Mouse (Mus musculus): ENCODE data around the gene Fgfbp3. TPM values are rescaled to one million over a fixed set of nuclear protein-coding genes. Genes with fewer than 3 reads are reported as not detected.

The Fgfbp3 gene
- polyA plus RNA-seq, 1 experiment from 2014 or later, result 41.8 TPM

DNA sequence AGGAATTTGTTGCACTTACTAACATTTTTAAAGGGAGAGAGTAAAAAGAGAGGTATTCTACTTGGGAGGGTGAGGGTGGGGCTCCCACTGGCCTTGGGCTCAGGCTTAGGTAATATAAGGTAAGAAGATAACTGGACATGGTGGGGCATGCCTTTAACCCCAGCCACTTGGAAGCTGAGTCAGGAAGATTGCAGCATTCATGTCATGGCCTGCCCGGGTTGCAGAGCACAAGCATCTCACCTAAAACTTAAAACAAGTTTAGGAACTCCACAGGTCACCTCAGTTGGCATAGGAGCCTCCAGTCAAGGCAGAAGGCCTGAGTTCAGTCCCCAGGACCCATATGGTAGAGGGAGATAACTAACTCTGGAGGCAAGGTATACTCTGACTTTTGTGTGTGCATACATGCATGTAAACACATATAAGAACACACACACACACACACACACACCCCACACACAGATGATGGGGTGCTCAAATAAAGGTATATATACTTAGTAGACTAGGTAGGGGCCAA is 2.5 kb downstream of the Fgfbp3 start:
- Histone ChIP-seq H3K4me1 (ENCODE audit: control insufficient read depth, insufficient read depth, low read length) (peaks cover 9% of the 10 kb centered on the region), H3K36me3 (ENCODE audit: control insufficient read depth, insufficient read depth, low read length) (no peaks in the 10 kb centered on the region), H3K27me3 (ENCODE audit: control insufficient read depth, insufficient read depth, low read length) (no peaks in the 10 kb centered on the region; the same call in 1 of the 2 replicates), H3K9me3 (ENCODE audit: control insufficient read depth, low read length) (no peaks in the 10 kb centered on the region), H3K9ac (ENCODE audit: low read length) (no peak overlapping the region), H3K4me2 (peak overlapping the region; percentile 33), H3K27ac (ENCODE audit: low read depth, low read length) (no peak overlapping the region), H3K4me3 (ENCODE audit: low read depth, low read length) (no peak overlapping the region)
- ATAC-seq (ENCODE audit: low FRiP score) (no peak), DNase-seq (ENCODE audit: low spot score, missing footprints) (no peak)
- 94% methylated on average over 1 of the region's 1 CpGs for WGBS

DNA sequence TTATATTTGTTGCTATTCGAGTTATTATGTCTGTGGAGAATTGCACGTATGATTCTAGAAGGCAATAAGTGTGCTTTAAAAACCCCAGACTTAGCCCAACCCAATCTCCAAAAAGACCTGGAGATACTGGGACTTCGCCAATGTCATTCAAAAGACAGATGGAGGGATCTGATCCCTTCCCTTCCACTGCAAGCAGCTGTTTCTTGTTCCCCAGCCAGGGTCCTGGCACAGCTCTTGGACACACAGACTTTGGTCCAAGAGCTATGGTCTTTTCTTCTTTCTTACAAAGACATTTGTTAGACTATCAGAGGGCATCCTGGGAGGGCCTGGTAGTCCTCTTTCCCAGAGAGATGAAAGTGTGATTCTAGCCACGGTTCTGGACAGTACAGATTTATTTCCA is 3.2 kb downstream of the Fgfbp3 start:
- 85% methylated on average over 4 of the region's 4 CpGs for WGBS
- H3K9ac ChIP-seq (ENCODE audit: low read length), result no peak overlapping the region
- no peak overlapping the region for H3K4me3 ChIP-seq (ENCODE audit: low read depth, low read length)
- DNase-seq (ENCODE audit: low spot score, missing footprints) (no peak), ATAC-seq (ENCODE audit: low FRiP score) (no peak)
- no peaks in the 10 kb centered on the region for H3K36me3 ChIP-seq (ENCODE audit: control insufficient read depth, insufficient read depth, low read length)
- H3K4me1 ChIP-seq (ENCODE audit: control insufficient read depth, insufficient read depth, low read length), result peaks cover 11% of the 10 kb centered on the region
- no peak overlapping the region for H3K4me2 ChIP-seq
- H3K27ac ChIP-seq (ENCODE audit: low read depth, low read length), result no peak overlapping the region
- no peaks in the 10 kb centered on the region for H3K9me3 ChIP-seq (ENCODE audit: control insufficient read depth, low read length)
- no peaks in the 10 kb centered on the region; the same call in 1 of the 2 replicates for H3K27me3 ChIP-seq (ENCODE audit: control insufficient read depth, insufficient read depth, low read length)

DNA sequence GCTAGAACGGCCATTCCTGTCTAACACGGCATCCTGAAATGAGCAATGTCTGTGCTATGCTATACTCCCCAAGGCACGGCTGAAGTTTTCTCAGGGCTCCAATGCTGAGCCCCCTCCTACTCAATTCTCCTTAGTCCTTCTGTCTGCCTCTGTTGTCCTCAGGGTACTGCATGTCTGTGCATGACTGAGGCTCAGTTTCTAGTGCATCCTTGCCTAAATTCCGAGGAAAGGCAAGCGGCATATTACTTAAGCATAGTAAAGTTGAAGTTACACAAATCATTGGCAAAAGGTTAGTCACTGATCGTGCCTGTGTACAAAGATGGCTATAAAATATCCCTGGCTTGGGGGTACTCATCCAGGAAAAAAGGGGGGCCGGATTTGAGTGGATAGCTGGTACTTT is 6.4 kb downstream of the Fgfbp3 start:
- DNase-seq (ENCODE audit: low spot score, missing footprints) (no peak), ATAC-seq (ENCODE audit: low FRiP score) (no peak)
- Histone ChIP-seq H3K36me3 (ENCODE audit: control insufficient read depth, insufficient read depth, low read length) (no peaks in the 10 kb centered on the region), H3K9me3 (ENCODE audit: control insufficient read depth, low read length) (no peaks in the 10 kb centered on the region), H3K4me3 (ENCODE audit: low read depth, low read length) (no peak overlapping the region), H3K27me3 (ENCODE audit: control insufficient read depth, insufficient read depth, low read length) (no peaks in the 10 kb centered on the region; the same call in 1 of the 2 replicates), H3K4me1 (ENCODE audit: control insufficient read depth, insufficient read depth, low read length) (peaks cover 17% of the 10 kb centered on the region), H3K27ac (ENCODE audit: low read depth, low read length) (no peak overlapping the region), H3K4me2 (no peak overlapping the region), H3K9ac (ENCODE audit: low read length) (no peak overlapping the region)
- 85% methylated on average over 7 of the region's 7 CpGs for WGBS

DNA sequence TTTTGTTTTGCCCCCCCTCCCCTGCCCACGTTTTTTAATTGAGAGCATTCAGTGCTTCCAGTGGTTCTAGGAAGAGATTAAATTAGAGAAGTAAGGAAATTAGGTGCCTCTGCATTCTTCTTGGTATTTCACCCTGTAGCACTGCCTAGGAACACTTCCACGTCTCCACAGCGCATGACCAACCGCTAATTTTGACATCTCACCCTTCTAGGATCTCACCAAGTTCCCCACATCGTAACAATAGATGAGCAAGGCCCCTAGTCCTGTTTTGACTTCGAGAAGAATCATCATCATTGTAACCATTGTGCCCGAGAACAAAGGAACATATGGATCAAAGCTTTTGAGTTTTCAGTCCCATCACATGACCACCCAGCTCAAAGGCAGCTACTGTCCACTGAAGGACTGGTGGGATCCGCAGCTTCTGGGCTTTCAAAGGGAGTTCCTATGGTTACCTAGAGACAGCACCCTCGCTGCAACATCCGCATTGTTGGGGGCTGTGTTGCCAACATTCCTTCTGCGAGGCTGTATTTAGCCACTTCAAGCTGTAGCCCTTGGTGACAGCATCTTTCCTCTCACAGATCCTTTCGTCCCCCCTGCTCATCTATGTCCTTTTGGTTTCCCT is 8.9 kb downstream of the Fgfbp3 start:
- Histone ChIP-seq H3K27ac (ENCODE audit: low read depth, low read length) (peak overlapping the region; percentile 3; the same call in 1 of the 2 replicates), H3K27me3 (ENCODE audit: control insufficient read depth, insufficient read depth, low read length) (no peaks in the 10 kb centered on the region; the same call in 1 of the 2 replicates), H3K4me1 (ENCODE audit: control insufficient read depth, insufficient read depth, low read length) (peaks cover 10% of the 10 kb centered on the region), H3K36me3 (ENCODE audit: control insufficient read depth, insufficient read depth, low read length) (no peaks in the 10 kb centered on the region), H3K4me3 (ENCODE audit: low read depth, low read length) (no peak overlapping the region), H3K9me3 (ENCODE audit: control insufficient read depth, low read length) (no peaks in the 10 kb centered on the region), H3K4me2 (peak overlapping the region; percentile 17; the same call in 1 of the 2 replicates), H3K9ac (ENCODE audit: low read length) (no peak overlapping the region)
- WGBS, result 9% methylated on average over 12 of the region's 12 CpGs
- ATAC-seq (ENCODE audit: low FRiP score) (peak; percentile 90), DNase-seq (ENCODE audit: low spot score, missing footprints) (peak; percentile 89)

DNA sequence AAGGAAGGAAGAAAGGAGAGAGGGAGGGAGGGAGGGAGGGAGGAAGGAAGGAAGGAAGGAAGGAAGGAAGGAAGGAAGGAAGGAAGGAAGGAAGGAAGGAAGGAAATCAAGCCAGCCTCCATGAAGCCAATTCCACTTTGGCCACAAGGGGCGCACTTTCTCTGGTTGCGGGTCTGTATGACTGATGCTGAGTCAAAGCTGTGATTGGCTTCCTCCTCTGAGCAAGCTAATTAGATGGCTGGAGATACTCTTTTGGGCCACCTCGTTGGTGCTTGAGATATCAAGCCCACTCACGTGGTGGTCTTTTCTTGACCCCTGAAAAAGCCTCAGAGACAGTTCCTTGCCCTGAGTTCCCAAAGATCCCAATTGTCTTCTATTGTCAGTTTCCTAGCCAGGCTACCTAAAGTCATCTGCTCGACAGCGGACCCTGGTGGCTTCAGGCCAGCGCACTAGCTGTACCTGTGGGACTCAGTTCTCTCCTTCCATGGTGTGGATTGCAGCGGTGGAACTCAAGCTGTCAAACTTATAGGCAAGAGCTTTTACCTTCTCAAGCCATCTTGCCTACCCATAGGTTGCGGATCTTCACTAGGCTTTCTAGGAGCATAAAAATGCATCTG is 9.6 kb downstream of the Fgfbp3 start:
- WGBS, result 21% methylated on average over 9 of the region's 9 CpGs
- ATAC-seq (ENCODE audit: low FRiP score) (no peak), DNase-seq (ENCODE audit: low spot score, missing footprints) (peak; percentile 98)
- H3K27ac ChIP-seq (ENCODE audit: low read depth, low read length), result no peak overlapping the region; the same call in 1 of the 2 replicates
- H3K4me1 ChIP-seq (ENCODE audit: control insufficient read depth, insufficient read depth, low read length), result peaks cover 10% of the 10 kb centered on the region
- no peak overlapping the region for H3K4me2 ChIP-seq
- no peak overlapping the region for H3K4me3 ChIP-seq (ENCODE audit: low read depth, low read length)
- H3K27me3 ChIP-seq (ENCODE audit: control insufficient read depth, insufficient read depth, low read length), result no peaks in the 10 kb centered on the region; the same call in 1 of the 2 replicates
- H3K9ac ChIP-seq (ENCODE audit: low read length), result no peak overlapping the region
- H3K9me3 ChIP-seq (ENCODE audit: control insufficient read depth, low read length), result no peaks in the 10 kb centered on the region
- no peaks in the 10 kb centered on the region for H3K36me3 ChIP-seq (ENCODE audit: control insufficient read depth, insufficient read depth, low read length)

DNA sequence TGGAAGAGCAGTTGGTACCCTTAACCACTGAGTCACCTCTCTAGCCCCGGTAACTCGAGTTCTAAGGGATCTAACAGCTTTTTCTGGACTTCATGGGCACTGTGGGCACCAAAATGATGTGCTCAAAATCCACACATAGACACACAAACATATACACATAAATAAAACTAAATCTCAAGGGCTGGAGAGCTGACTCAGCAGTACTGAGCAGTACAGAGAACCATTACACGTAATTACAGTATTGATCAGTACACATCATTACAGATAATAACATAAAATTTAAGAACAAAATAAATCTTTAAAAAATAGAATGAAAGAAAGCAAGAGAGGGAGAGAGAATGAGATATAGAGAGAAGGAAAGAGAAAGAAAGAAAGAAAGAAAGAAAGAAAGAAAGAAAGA is 10.3 kb downstream of the Fgfbp3 start:
- WGBS, result 88% methylated on average over 3 of the region's 3 CpGs
- no peak for DNase-seq (ENCODE audit: low spot score, missing footprints)
- Histone ChIP-seq H3K9me3 (ENCODE audit: control insufficient read depth, low read length) (no peaks in the 10 kb centered on the region), H3K4me3 (ENCODE audit: low read depth, low read length) (no peak overlapping the region), H3K4me1 (ENCODE audit: control insufficient read depth, insufficient read depth, low read length) (peaks cover 10% of the 10 kb centered on the region), H3K27me3 (ENCODE audit: control insufficient read depth, insufficient read depth, low read length) (no peaks in the 10 kb centered on the region; the same call in 1 of the 2 replicates), H3K9ac (ENCODE audit: low read length) (no peak overlapping the region), H3K27ac (ENCODE audit: low read depth, low read length) (no peak overlapping the region), H3K36me3 (ENCODE audit: control insufficient read depth, insufficient read depth, low read length) (no peaks in the 10 kb centered on the region), H3K4me2 (no peak overlapping the region)
- no peak for ATAC-seq (ENCODE audit: low FRiP score)

DNA sequence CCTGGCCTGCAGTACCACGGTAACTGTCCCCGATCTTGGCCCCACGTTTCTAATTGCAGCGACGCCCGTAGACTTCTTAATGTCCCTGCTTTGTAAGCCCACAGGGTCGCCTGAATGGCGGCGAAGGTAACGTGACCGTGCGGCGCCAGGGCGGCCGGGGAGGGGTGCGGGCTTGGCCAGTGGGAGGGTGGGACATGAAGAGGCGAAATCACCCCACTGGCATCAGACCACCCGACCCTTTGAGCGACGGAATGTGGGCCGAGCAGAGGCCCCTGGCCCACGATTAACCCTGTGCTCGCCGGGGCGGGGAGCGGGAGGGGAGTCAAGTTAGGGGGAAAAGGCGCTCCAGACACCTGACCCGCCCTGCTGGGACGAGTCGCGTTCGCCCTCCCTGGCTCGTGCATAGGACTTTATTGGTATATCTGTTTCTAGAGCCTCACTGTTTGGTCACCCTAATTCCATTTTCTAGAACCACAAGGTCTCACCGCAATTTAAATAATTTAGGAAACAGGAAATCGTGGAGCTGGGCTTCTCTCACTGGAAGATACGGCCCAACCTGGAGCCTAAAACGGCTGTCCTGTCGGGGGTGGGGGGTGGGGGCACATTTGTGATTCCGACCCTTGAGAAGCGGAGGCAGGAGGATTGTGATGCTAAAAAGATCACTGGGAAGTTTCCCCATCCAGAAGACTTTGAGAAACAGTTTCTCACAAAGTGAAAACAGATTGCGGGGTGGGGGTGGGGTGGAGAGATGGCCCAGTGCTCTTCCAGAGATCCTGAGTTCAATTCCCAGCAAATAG is 15.0 kb downstream of the Fgfbp3 start:
- H3K27me3 ChIP-seq (ENCODE audit: control insufficient read depth, insufficient read depth, low read length), result no peaks in the 10 kb centered on the region
- no peaks in the 10 kb centered on the region for H3K9me3 ChIP-seq (ENCODE audit: control insufficient read depth, low read length)
- H3K4me3 ChIP-seq (ENCODE audit: low read depth, low read length), result peak overlapping the region; percentile 26
- H3K36me3 ChIP-seq (ENCODE audit: control insufficient read depth, insufficient read depth, low read length), result no peaks in the 10 kb centered on the region
- H3K9ac ChIP-seq (ENCODE audit: low read length), result peak overlapping the region; percentile 27; the same call in 1 of the 2 replicates
- ATAC-seq (ENCODE audit: low FRiP score), result peak; percentile 97
- peak overlapping the region; percentile 45 for H3K4me2 ChIP-seq
- WGBS, result 1% methylated on average over 39 of the region's 41 CpGs
- H3K27ac ChIP-seq (ENCODE audit: low read depth, low read length), result peak overlapping the region; percentile 70; the same call in 1 of the 2 replicates
- peak; percentile 99 for DNase-seq (ENCODE audit: low spot score, missing footprints)
- peaks cover 6% of the 10 kb centered on the region for H3K4me1 ChIP-seq (ENCODE audit: control insufficient read depth, insufficient read depth, low read length)

DNA sequence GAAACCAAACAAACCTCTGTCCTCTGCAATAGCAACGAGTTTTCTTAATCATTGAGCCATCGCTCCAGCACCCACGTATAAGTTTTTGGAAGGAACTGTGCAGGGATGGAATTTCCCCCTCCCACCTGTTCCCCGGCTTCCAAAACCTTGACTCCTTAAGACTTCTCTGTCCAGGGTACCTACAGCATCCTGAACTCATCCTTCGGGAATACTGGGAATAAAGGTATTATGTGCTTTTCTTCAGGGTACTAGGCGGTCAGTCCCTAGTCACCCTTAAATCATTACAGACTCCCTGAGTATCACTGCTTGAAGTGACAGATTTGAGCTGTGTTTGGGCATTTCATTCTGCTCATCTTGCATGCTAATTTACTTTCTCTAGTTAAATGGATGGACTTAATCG is 16.0 kb downstream of the Fgfbp3 start:
- 33% methylated on average over 7 of the region's 7 CpGs for WGBS
- Histone ChIP-seq H3K27ac (ENCODE audit: low read depth, low read length) (peak overlapping the region; percentile 70; the same call in 1 of the 2 replicates), H3K4me1 (ENCODE audit: control insufficient read depth, insufficient read depth, low read length) (peaks cover 6% of the 10 kb centered on the region), H3K4me3 (ENCODE audit: low read depth, low read length) (no peak overlapping the region), H3K27me3 (ENCODE audit: control insufficient read depth, insufficient read depth, low read length) (no peaks in the 10 kb centered on the region), H3K9me3 (ENCODE audit: control insufficient read depth, low read length) (no peaks in the 10 kb centered on the region), H3K4me2 (peak overlapping the region; percentile 45), H3K36me3 (ENCODE audit: control insufficient read depth, insufficient read depth, low read length) (no peaks in the 10 kb centered on the region), H3K9ac (ENCODE audit: low read length) (peak overlapping the region; percentile 27; the same call in 1 of the 2 replicates)
- ATAC-seq (ENCODE audit: low FRiP score) (no peak), DNase-seq (ENCODE audit: low spot score, missing footprints) (peak; percentile 87)

All from midbrain, embryonic 11.5 days (tissue).